Comparison of ENCODE assay signal across 8 mouse cellular contexts in the genomic region with DNA sequence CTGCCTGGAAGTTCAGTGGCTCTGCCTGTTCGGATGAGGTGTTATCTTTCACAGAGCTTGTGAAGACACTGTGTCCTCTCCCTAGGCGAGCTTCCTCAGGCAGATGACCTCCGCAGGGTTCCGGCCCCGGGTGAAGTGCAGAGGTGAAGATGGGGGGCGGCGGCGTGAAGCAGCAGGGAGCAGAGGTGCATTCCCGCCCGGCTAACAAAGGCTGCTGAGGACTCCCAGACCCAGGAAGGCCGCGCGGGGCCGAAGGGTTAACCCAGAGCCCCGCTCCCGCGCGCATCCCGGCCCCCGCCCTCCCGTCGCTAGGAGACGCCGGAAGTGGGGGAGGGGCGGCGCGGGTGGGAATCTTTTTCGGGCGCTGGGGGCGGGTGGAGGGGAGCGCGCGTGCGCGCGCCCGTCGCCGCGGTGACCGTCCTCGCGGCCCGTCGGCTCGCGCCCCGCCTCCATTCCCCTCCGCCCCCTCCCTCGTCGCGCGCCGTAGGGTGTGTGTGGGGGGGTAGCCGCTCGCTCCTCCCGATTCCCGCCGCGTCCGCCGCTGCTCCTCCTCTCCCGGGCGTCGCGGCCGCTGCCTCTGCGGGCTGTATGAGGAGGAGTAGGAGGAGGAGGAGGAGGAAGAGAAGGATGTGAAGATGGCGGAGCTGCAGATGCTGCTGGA. TPM values are rescaled to one million over a fixed set of nuclear protein-coding genes. Genes with fewer than 3 reads are reported as not detected.
DNase-seq lines count a peak whose midpoint lies in the region; ATAC-seq lines count a peak whose summit lies in the region.

TSS of gene Abi2 (plus strand) at position 452 of the 661 bp plus-strand sequence.

- DNase-seq in MN1 (ENCODE audit: low spot score), result peak; percentile 91
- DNase-seq in cerebellum, adult 8-10 months, result peak; percentile 89
- DNase-seq in hindbrain, embryonic 10.5 days (ENCODE audit: low spot score), result peak; percentile 95
- DNase-seq in layer of hippocampus, adult 9-10 months (ENCODE audit: low spot score), result peak; percentile 55
- peak; percentile 89 for DNase-seq in ovary, adult 18-20 months (ENCODE audit: low spot score)
- DNase-seq in thymus, postnatal 0 days (ENCODE audit: low spot score), result peak; percentile 74

- peak; percentile 87 for ATAC-seq in frontal cortex, adult (ENCODE audit: low TSS enrichment)
- ATAC-seq in lung, embryonic 15.5 days (ENCODE audit: borderline replicate concordance, extremely low read depth, low FRiP score, low TSS enrichment), result peak; percentile 92

- no peaks in the 10 kb centered on the region for H3K27me3 ChIP-seq in hindbrain, embryonic 10.5 days (ENCODE audit: insufficient read depth, poor library complexity, severe bottlenecking)
- H3K27me3 ChIP-seq in lung, embryonic 15.5 days, result no peaks in the 10 kb centered on the region

- peak within 1 kb of the TSS; percentile 70 for H3K4me2 ChIP-seq in lung, embryonic 15.5 days

- no peaks in the 10 kb centered on the region for H3K9me3 ChIP-seq in hindbrain, embryonic 10.5 days
- H3K9me3 ChIP-seq in lung, embryonic 15.5 days, result no peaks in the 10 kb centered on the region

- WGBS in hindbrain, embryonic 10.5 days, result under 1% methylated on average over 68 of the region's 69 CpGs
- under 1% methylated on average over 46 of the region's 69 CpGs for WGBS in lung, embryonic 15.5 days

- peaks cover 32% of the 10 kb centered on the region for H3K4me1 ChIP-seq in hindbrain, embryonic 10.5 days (replicated peaks)
- H3K4me1 ChIP-seq in lung, embryonic 15.5 days, result peaks cover 16% of the 10 kb centered on the region; the same call in 1 of the 2 replicates

- peaks cover 4% of the 10 kb centered on the region; the same call in 1 of the 2 replicates for H3K36me3 ChIP-seq in hindbrain, embryonic 10.5 days
- no peaks in the 10 kb centered on the region for H3K36me3 ChIP-seq in lung, embryonic 15.5 days

- H3K9ac ChIP-seq in lung, embryonic 15.5 days, result peak within 1 kb of the TSS; percentile 87

- peak within 1 kb of the TSS; percentile 96 for H3K4me3 ChIP-seq in hindbrain, embryonic 10.5 days
- peak within 1 kb of the TSS; percentile 97 for H3K4me3 ChIP-seq in lung, embryonic 15.5 days

- peak within 1 kb of the TSS; percentile 99 for H3K27ac ChIP-seq in hindbrain, embryonic 10.5 days
- peak within 1 kb of the TSS; percentile 92 for H3K27ac ChIP-seq in lung, embryonic 15.5 days

RNA-seq across cellular contexts. Expression of gene Abi2, which starts in this region (rescaled TPM):
- polyA plus RNA-seq in hindbrain, embryonic 10.5 days (2016; fragmentation: Nextera tagmentation; extraction: Ambion mirVana), result 57.1 and 58.2 TPM in 2 replicates
- 22.5 and 23.7 TPM in 2 replicates for polyA plus RNA-seq in lung, embryonic 15.5 days (2015; fragmentation: Nextera tagmentation; extraction: Ambion mirVana)
- 7.6 and 8.7 TPM in 2 replicates for polyA plus RNA-seq in thymus, postnatal 0 days (2015; fragmentation: Nextera tagmentation; extraction: Ambion mirVana)

Comparison
In these comparisons a context has a peak if more than half of its experiments do, and no peak if none do; other contexts are left out.
1. Peak in every context shown above with its lines: DNase-seq, ATAC-seq, H3K4me3 ChIP-seq and H3K27ac ChIP-seq.